Mouse (Mus musculus): ENCODE data around the gene Tfb1m.

DNA sequence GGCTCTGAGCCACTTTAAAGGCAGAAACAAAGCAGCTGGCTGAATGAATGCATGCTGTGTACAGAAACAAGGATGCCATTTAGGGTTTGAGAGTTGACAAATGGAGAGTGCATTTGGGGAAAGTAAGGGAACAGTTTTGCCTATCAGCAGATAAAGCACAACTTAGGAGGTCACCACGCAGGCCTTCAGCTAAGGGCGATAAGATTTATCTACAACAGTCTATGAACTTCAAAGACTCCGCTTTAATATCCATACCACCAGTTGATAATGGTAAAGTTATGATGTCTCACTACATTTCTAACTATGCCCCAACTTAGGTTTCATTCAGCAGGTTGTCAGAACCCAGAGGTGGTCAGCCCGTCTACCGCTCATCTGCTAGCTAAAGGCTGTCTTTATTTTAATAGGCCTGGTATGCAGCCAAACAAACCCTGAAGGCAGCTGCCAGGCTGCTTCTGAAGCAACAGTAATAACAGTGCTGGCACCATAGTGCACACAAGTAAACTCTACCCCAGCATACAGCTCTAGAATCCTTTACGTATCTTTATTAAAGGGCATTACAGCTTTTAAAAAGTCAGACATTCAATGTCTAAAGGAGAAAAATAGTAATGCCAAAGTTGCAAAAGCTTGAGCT, 29.6 kb downstream of the Tfb1m start:
- TF ChIP-seq CTCF (IDR thresholded peaks at IDR 0.05; ENCODE audit: low read depth, low read length) (no peak), POLR2A (IDR thresholded peaks at IDR 0.05; ENCODE audit: extremely low read depth, insufficient read depth, low read length) (no peak)
